Mouse (Mus musculus): ENCODE results near the gene Zfp219. TPM values are rescaled to one million over a fixed set of nuclear protein-coding genes. Genes with fewer than 3 reads are reported as not detected.

Gene Zfp219
- polyA plus RNA-seq, 1 experiment, result 17.6 TPM

- no peaks in the 10 kb centered on the region for H3K27me3 ChIP-seq (ENCODE audit: control insufficient read depth, insufficient read depth, insufficient read length)
- no peak overlapping the region for H3ac ChIP-seq (ENCODE audit: control insufficient read depth, insufficient read length, low read depth)
- H3K4me3 ChIP-seq (ENCODE audit: insufficient read depth, poor library complexity, severe bottlenecking), result no peak overlapping the region
- no peak for TF ChIP-seq USF1 (IDR thresholded peaks at IDR 0.05; ENCODE audit: low read depth)
- TF ChIP-seq CEBPB (IDR thresholded peaks at IDR 0.05; ENCODE audit: low read depth), result no peak
- no peak for TF ChIP-seq MYOG (IDR thresholded peaks at IDR 0.05; ENCODE audit: control insufficient read depth, extremely low read depth, insufficient read length)
- TF ChIP-seq CTCF (IDR thresholded peaks at IDR 0.05; ENCODE audit: control insufficient read depth, insufficient read depth, insufficient read length), result no peak
- TF ChIP-seq FOSL1 (IDR thresholded peaks at IDR 0.05; ENCODE audit: insufficient read depth, low read length, poor library complexity, severe bottlenecking), result no peak
- TF ChIP-seq MYOD1 (IDR thresholded peaks at IDR 0.05; ENCODE audit: control insufficient read depth, insufficient read length, low read depth), result no peak
- TF ChIP-seq MAX (IDR thresholded peaks at IDR 0.05), result no peak
- peaks cover 6% of the 10 kb centered on the region for H3K36me3 ChIP-seq (ENCODE audit: control insufficient read depth, insufficient read depth)
- peaks cover 4% of the 10 kb centered on the region for H3K79me3 ChIP-seq (ENCODE audit: low read depth)
- peaks cover 20% of the 10 kb centered on the region for H3K79me2 ChIP-seq (ENCODE audit: control insufficient read depth, insufficient read depth)
Observed at GRCm38 (mm10) chr14:52013021-52013610, 7.4 kb downstream of the Zfp219 start.

- Histone ChIP-seq H3ac (ENCODE audit: control insufficient read depth, insufficient read length, low read depth) (no peak overlapping the region), H3K79me2 (ENCODE audit: control insufficient read depth, insufficient read depth) (peaks cover 15% of the 10 kb centered on the region), H3K4me3 (ENCODE audit: insufficient read depth, poor library complexity, severe bottlenecking) (no peak overlapping the region), H3K27me3 (ENCODE audit: control insufficient read depth, insufficient read depth, insufficient read length) (no peaks in the 10 kb centered on the region), H3K79me3 (ENCODE audit: low read depth) (peaks cover 4% of the 10 kb centered on the region), H3K36me3 (ENCODE audit: control insufficient read depth, insufficient read depth) (peaks cover 7% of the 10 kb centered on the region)
- TF ChIP-seq MYOG (IDR thresholded peaks at IDR 0.05; ENCODE audit: control insufficient read depth, extremely low read depth, insufficient read length), result no peak
- no peak for TF ChIP-seq MYOD1 (IDR thresholded peaks at IDR 0.05; ENCODE audit: control insufficient read depth, insufficient read length, low read depth)
- TF ChIP-seq FOSL1 (IDR thresholded peaks at IDR 0.05; ENCODE audit: insufficient read depth, low read length, poor library complexity, severe bottlenecking), result no peak
- TF ChIP-seq CTCF (IDR thresholded peaks at IDR 0.05; ENCODE audit: control insufficient read depth, insufficient read depth, insufficient read length), result no peak
- TF ChIP-seq USF1 (IDR thresholded peaks at IDR 0.05; ENCODE audit: low read depth), result no peak
- TF ChIP-seq MAX (IDR thresholded peaks at IDR 0.05), result no peak
- TF ChIP-seq CEBPB (IDR thresholded peaks at IDR 0.05; ENCODE audit: low read depth), result no peak
Observed at GRCm38 (mm10) chr14:52012553-52012952, 8.0 kb downstream of the Zfp219 start.

DNA sequence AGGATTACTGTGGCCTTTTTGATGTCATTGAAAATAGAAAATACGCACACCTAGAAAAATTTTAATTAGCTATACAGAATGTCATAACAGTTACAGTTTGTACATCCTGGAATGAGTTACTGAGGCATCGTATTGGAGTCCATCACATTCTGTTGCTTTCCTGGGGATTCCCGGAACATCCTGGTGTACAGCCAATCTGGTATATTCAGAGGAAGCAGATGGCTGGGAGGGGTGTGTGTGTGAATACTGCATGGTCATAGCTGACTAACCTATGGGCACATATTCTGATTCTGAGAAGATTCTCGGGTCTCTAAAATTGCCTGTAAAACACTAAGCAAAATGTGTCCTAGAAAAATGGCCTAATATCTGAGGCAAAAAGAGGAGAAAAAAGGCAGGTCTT is 8.4 kb downstream of the Zfp219 start:
- no peaks in the 10 kb centered on the region for H3K27me3 ChIP-seq (ENCODE audit: control insufficient read depth, insufficient read depth, insufficient read length)
- TF ChIP-seq MYOG (IDR thresholded peaks at IDR 0.05; ENCODE audit: control insufficient read depth, extremely low read depth, insufficient read length), result no peak
- TF ChIP-seq MAX (IDR thresholded peaks at IDR 0.05), result no peak
- TF ChIP-seq MYOD1 (IDR thresholded peaks at IDR 0.05; ENCODE audit: control insufficient read depth, insufficient read length, low read depth), result no peak
- TF ChIP-seq FOSL1 (IDR thresholded peaks at IDR 0.05; ENCODE audit: insufficient read depth, low read length, poor library complexity, severe bottlenecking), result no peak
- TF ChIP-seq CEBPB (IDR thresholded peaks at IDR 0.05; ENCODE audit: low read depth), result no peak
- no peak for TF ChIP-seq USF1 (IDR thresholded peaks at IDR 0.05; ENCODE audit: low read depth)
- no peak for TF ChIP-seq CTCF (IDR thresholded peaks at IDR 0.05; ENCODE audit: control insufficient read depth, insufficient read depth, insufficient read length)
- no peak overlapping the region for H3ac ChIP-seq (ENCODE audit: control insufficient read depth, insufficient read length, low read depth)
- peaks cover 10% of the 10 kb centered on the region for H3K36me3 ChIP-seq (ENCODE audit: control insufficient read depth, insufficient read depth)
- H3K79me2 ChIP-seq (ENCODE audit: control insufficient read depth, insufficient read depth), result peaks cover 12% of the 10 kb centered on the region
- no peak overlapping the region for H3K4me3 ChIP-seq (ENCODE audit: insufficient read depth, poor library complexity, severe bottlenecking)
- H3K79me3 ChIP-seq (ENCODE audit: low read depth), result peaks cover 4% of the 10 kb centered on the region

GRCm38 (mm10) chr14:52011683-52012082 is 8.8 kb downstream of the Zfp219 start:
- no peaks in the 10 kb centered on the region for H3K27me3 ChIP-seq (ENCODE audit: control insufficient read depth, insufficient read depth, insufficient read length)
- no peak overlapping the region for H3ac ChIP-seq (ENCODE audit: control insufficient read depth, insufficient read length, low read depth)
- peaks cover 3% of the 10 kb centered on the region for H3K79me3 ChIP-seq (ENCODE audit: low read depth)
- TF ChIP-seq MYOD1 (IDR thresholded peaks at IDR 0.05; ENCODE audit: control insufficient read depth, insufficient read length, low read depth) (no peak), USF1 (IDR thresholded peaks at IDR 0.05; ENCODE audit: low read depth) (no peak), FOSL1 (IDR thresholded peaks at IDR 0.05; ENCODE audit: insufficient read depth, low read length, poor library complexity, severe bottlenecking) (no peak), CTCF (IDR thresholded peaks at IDR 0.05; ENCODE audit: control insufficient read depth, insufficient read depth, insufficient read length) (no peak), MAX (IDR thresholded peaks at IDR 0.05) (no peak), MYOG (IDR thresholded peaks at IDR 0.05; ENCODE audit: control insufficient read depth, extremely low read depth, insufficient read length) (no peak), CEBPB (IDR thresholded peaks at IDR 0.05; ENCODE audit: low read depth) (no peak)
- peaks cover 8% of the 10 kb centered on the region for H3K79me2 ChIP-seq (ENCODE audit: control insufficient read depth, insufficient read depth)
- H3K36me3 ChIP-seq (ENCODE audit: control insufficient read depth, insufficient read depth), result peaks cover 11% of the 10 kb centered on the region
- H3K4me3 ChIP-seq (ENCODE audit: insufficient read depth, poor library complexity, severe bottlenecking), result no peak overlapping the region

- Histone ChIP-seq H3K79me2 (ENCODE audit: control insufficient read depth, insufficient read depth) (no peaks in the 10 kb centered on the region), H3ac (ENCODE audit: control insufficient read depth, insufficient read length, low read depth) (no peak overlapping the region), H3K36me3 (ENCODE audit: control insufficient read depth, insufficient read depth) (peaks cover 15% of the 10 kb centered on the region), H3K27me3 (ENCODE audit: control insufficient read depth, insufficient read depth, insufficient read length) (no peaks in the 10 kb centered on the region), H3K79me3 (ENCODE audit: low read depth) (no peaks in the 10 kb centered on the region), H3K4me3 (ENCODE audit: insufficient read depth, poor library complexity, severe bottlenecking) (no peak overlapping the region)
- TF ChIP-seq MYOD1 (IDR thresholded peaks at IDR 0.05; ENCODE audit: control insufficient read depth, insufficient read length, low read depth), result no peak
- no peak for TF ChIP-seq MYOG (IDR thresholded peaks at IDR 0.05; ENCODE audit: control insufficient read depth, extremely low read depth, insufficient read length)
Observed at GRCm38 (mm10) chr14:52010446-52011111, 10.0 kb downstream of the Zfp219 start.
